Mouse (Mus musculus): ENCODE data around the gene Tom1.
A peak's percentile ranks its signal among the peaks of the same experiment; 100 is the strongest.

Tom1 gene

GRCm38 (mm10) chr8:75042974-75043373 lies 9.5 kb downstream of the Tom1 start:
- no peak for DNase-seq (ENCODE audit: low spot score in 2 of 2)

GRCm38 (mm10) chr8:75046303-75046702 lies 12.8 kb downstream of the Tom1 start:
- no peak for DNase-seq (ENCODE audit: low spot score in 2 of 2)

GRCm38 (mm10) chr8:75047784-75048183 lies 14.3 kb downstream of the Tom1 start:
- no peak for DNase-seq (ENCODE audit: low spot score in 2 of 2)

DNA sequence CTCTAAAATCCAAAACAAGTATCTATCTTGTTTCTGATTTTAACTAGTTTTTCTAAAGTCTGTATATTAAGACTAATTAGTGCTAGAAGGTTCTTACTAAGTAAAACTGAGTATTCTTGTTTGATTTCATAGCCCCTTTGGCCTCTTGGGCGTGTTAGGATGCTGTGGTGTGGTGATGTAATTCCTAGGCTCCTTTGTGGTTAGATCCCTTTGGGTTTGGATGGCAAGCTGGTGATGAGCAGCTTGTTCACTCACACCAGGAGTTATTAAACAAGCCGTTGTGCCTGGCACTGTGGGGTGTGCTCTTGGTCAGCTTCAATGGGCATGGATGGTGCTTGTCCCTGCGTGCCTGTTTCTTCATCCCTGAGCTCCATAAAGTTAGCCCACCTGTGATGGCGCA lies 19.8 kb downstream of the Tom1 start:
- DNase-seq (ENCODE audit: low spot score in 2 of 2): no peak

GRCm38 (mm10) chr8:75055673-75056072 lies 22.2 kb downstream of the Tom1 start:
- no peak for DNase-seq (ENCODE audit: low spot score in 2 of 2)

GRCm38 (mm10) chr8:75060022-75060421 lies 26.5 kb downstream of the Tom1 start:
- no peak for DNase-seq (ENCODE audit: low spot score in 2 of 2)

- DNase-seq (ENCODE audit: low spot score in 2 of 2): no peak
Measured at GRCm38 (mm10) chr8:75060815-75061214, 27.3 kb downstream of the Tom1 start.

DNA sequence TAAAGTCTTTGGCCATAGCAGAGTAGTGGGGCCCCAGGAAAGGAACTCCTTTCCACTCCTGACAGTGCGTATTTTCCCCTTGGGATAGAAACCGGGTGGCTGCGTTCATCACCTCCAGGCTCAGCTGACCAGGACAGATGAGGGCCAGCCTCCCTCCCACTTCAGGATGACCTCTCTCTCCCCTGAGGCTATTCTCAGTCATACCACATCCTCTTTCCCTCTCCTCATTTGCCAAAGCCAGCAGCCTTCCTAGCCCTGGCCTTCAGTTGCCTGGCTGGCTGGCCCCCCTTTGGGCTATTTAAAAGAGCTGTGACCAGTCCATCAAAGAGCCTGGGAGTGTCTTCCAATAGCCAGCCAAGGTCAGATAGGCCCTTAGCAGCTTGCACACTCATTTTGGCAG lies 29.8 kb downstream of the Tom1 start:
- DNase-seq (ENCODE audit: low spot score in 2 of 2): no peak

DNA sequence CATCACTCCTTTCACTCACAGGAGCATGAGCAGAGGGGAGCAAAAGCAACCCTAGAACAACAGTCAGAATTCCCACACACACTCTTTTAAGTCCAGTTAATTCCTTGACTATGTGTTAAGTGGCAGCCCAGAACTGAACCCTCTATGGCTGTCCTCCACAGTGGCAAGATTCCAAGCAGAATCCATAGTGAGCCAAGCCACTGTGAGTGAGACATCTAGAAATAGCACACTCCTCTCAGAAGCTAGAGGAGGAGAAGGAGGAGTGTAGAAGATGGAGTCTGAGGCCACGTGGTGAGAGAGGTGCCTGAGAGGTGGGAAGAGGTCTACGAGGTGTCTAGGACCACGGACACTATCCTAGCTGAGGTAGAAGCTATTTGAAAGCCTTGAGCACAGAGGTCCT lies 31.3 kb downstream of the Tom1 start:
- DNase-seq (ENCODE audit: low spot score in 2 of 2): no peak

- no peak for DNase-seq (ENCODE audit: low spot score in 2 of 2)
Measured at GRCm38 (mm10) chr8:75067287-75067686, 33.8 kb downstream of the Tom1 start.

- DNase-seq (ENCODE audit: low spot score in 2 of 2): no peak
Measured at GRCm38 (mm10) chr8:75070297-75070696, 36.8 kb downstream of the Tom1 start.

DNA sequence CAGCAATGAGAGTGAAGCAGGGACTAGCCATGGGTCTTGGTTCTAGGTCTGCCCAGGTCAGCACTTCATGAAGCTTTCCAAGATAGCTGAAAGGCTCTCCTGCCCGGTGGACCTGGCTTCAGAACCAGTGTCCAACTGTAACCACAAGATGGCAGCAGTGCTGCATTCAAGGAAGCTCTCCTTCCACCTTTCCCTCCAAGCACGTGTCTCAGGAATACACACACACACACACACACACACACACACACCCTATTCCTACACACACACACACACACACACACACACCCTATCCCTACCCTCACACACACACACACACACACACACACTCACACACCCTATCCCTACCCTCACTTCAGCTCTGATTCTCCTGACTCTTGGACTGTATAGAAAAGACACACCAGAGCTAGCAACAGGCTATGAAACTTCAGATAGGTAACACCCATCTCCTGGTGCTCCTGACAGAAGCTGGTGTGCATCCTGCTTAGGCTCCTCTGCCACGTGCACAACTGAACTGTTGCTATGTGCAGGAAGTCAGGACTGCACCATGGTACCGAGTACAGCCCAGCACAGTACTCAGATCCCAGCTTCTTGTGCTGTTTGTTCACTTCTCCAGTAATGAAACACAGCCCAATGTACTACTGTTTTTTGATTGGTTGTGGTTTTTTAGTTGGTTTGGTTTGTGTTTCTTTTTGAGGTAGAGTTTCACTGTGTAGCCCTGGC lies 38.3 kb downstream of the Tom1 start:
- peak; percentile 42 to 70 for DNase-seq (ENCODE audit: low spot score in 2 of 2)

DNA sequence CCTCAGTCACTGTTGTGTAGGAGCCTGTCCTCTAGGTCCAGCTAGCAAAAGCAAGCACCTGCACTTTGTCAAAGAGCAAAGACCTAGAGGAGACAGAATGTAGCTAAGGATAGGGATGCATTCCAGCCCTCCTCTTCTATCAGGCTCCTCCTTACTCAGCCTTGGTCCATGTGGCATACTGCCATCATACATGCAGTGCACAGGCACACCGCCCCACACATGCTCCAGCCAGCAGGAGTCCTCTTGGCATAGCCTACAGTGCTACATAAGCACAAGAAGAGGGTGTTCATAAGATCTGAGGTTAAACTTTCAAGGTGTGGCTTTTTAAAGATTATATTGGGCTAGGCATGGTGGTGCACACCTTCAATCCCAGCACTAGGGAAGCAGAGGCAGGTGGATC lies 41.4 kb downstream of the Tom1 start:
- DNase-seq (ENCODE audit: low spot score in 2 of 2): no peak

GRCm38 (mm10) chr8:75078215-75078614 lies 44.7 kb downstream of the Tom1 start:
- DNase-seq (ENCODE audit: low spot score in 2 of 2): no peak

- DNase-seq (ENCODE audit: low spot score in 2 of 2): no peak
Measured at GRCm38 (mm10) chr8:75078851-75079250, 45.3 kb downstream of the Tom1 start.

DNA sequence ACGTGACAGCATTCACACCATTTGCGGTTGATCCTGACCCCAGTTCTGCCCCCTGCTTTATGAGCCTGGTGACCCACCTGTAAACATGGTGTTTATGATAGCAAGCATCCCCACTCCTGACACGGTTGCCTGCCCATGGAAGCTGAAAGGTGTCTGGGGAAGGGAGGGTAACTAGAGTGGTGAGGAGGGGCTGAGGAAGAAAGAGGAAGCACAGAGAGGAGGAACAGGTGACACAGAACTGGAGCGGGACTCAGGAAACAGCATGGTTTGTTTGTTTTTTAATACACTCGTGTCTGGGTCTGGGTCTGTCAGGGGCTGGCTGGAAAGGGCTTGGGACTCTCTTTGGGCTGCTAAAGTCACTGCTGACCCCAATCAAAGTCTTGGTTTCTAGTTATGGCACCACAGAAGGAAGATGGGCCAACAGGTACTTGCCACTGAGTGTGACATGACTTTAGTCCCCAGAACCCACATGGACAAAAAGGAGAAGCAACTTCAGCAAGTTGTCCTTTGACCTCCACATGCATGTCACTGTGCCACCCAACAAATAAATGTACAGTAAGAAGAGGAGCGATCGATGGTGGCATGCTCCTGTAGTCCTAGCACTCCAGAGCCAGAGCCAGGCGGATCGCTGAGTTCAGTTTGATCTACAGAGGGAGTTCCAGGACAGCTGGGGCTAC lies 48.0 kb downstream of the Tom1 start:
- DNase-seq (ENCODE audit: low spot score in 2 of 2): no peak

- DNase-seq (ENCODE audit: low spot score in 2 of 2): no peak
Measured at GRCm38 (mm10) chr8:75082181-75082805, 48.8 kb downstream of the Tom1 start.

DNA sequence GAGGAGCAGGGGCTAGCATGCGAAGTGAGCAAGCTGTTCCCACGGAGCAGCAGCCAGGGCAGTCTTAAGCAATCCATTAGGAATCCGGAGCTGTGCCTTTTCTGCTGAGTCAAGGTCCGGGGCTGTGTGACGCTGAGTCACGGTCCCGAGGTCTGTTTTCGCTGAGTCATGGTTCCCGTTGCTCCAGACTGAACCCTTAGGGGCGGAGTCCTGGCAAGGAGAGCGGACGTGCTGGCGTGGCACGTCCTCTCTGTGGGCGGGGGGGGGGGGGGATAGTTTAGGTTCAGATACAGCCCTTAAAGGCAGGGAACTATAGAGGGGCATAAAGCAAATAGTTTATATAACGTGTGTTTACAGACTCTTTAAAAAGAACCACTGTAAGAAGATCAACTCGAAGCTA lies 50.3 kb downstream of the Tom1 start:
- peak; percentile 79 to 80 for DNase-seq (ENCODE audit: low spot score in 2 of 2)

- no peak for DNase-seq (ENCODE audit: low spot score in 2 of 2)
Measured at GRCm38 (mm10) chr8:75084382-75085064, 51.0 kb downstream of the Tom1 start.

GRCm38 (mm10) chr8:75086002-75086401 lies 52.5 kb downstream of the Tom1 start:
- DNase-seq (ENCODE audit: low spot score in 2 of 2): no peak

- no peak for DNase-seq (ENCODE audit: low spot score in 2 of 2)
Measured at GRCm38 (mm10) chr8:75087127-75087526, 53.6 kb downstream of the Tom1 start.
